Mouse (Mus musculus) embryonic facial prominence, embryonic 14.5 days (tissue): ENCODE data around the gene Dand5. TPM values are rescaled to one million over a fixed set of nuclear protein-coding genes. Genes with fewer than 3 reads are reported as not detected.
A peak's percentile ranks its signal among the peaks of the same experiment; 100 is the strongest.

Source experiments
- ATAC-seq: fragments of 200-750 bp; cut with Nextera tagmentation; 2 replicates; pipeline ENCODE4 v1.8.0; 2017; ENCODE audit warnings: low read depth, moderate number of reproducible peaks, moderate TSS enrichment
- DNase-seq: peaks from one replicate; pipeline ENCODE4 v3.0.0-alpha.2; 2015; ENCODE audit warnings: low spot score
- H3K27ac ChIP-seq: fragments of 300-500 bp; sonication (generic); replicated peaks from 2 replicates; pipeline ENCODE4 v1.5.1; 2014; ENCODE audit warnings: low read depth, mild to moderate bottlenecking, low read length, moderate library complexity
- H3K27me3 ChIP-seq: fragments of 300-500 bp; sonication (generic); replicated peaks from 2 replicates; pipeline ENCODE4 v1.6.1; 2014; ENCODE audit warnings: low read length; ENCODE audit not compliant: control insufficient read depth, insufficient read depth
- H3K36me3 ChIP-seq: fragments of 300-500 bp; sonication (generic); 2 replicates; pipeline ENCODE4 v1.6.1; 2014; ENCODE audit warnings: low read length, mixed read lengths; ENCODE audit not compliant: control insufficient read depth, insufficient read depth
- H3K4me1 ChIP-seq: fragments of 300-500 bp; sonication (generic); 2 replicates; pipeline ENCODE4 v1.6.1; 2014; ENCODE audit warnings: antibody characterized with exemption, low read length; ENCODE audit not compliant: control insufficient read depth, insufficient read depth
- H3K4me2 ChIP-seq: fragments of 300-500 bp; sonication (generic); 2 replicates; pipeline ENCODE4 v1.6.1; 2014; ENCODE audit warnings: low read depth, mild to moderate bottlenecking, low read length, moderate library complexity, mixed read lengths
- H3K4me3 ChIP-seq: fragments of 300-500 bp; sonication (generic); 2 replicates; pipeline ENCODE4 v1.5.1; 2014; ENCODE audit warnings: low read depth, mild to moderate bottlenecking, low read length
- H3K9ac ChIP-seq: fragments of 300-500 bp; sonication (generic); 2 replicates; pipeline ENCODE4 v1.6.1; 2014; ENCODE audit warnings: low read depth, mild to moderate bottlenecking, low read length, moderate library complexity, mixed read lengths
- H3K9me3 ChIP-seq: fragments of 300-500 bp; sonication (generic); 2 replicates; pipeline ENCODE4 v1.6.1; 2016; ENCODE audit warnings: low read length; ENCODE audit not compliant: control insufficient read depth
- WGBS: fragments of 180-500 bp; shearing (Covaris S2); extraction: QIAGEN DNeasy Blood & Tissue Kit; methylation state at CpG from one replicate; pipeline ENCODE4 v1.1.7; 2014; 5-methylcytosine and 5-hydroxymethylcytosine counted together
- polyA plus RNA-seq: library from polyadenylated mRNA; unstranded; fragments of >200 nt; fragmentation: Nextera tagmentation; extraction: Ambion mirVana; gene quantifications from 2 replicates; pipeline ENCODE4 v1.2.1, GENCODE M21; 2014

The Dand5 gene
- polyA plus RNA-seq, 1 experiment from 2014 or later, result 5.8 TPM

DNA sequence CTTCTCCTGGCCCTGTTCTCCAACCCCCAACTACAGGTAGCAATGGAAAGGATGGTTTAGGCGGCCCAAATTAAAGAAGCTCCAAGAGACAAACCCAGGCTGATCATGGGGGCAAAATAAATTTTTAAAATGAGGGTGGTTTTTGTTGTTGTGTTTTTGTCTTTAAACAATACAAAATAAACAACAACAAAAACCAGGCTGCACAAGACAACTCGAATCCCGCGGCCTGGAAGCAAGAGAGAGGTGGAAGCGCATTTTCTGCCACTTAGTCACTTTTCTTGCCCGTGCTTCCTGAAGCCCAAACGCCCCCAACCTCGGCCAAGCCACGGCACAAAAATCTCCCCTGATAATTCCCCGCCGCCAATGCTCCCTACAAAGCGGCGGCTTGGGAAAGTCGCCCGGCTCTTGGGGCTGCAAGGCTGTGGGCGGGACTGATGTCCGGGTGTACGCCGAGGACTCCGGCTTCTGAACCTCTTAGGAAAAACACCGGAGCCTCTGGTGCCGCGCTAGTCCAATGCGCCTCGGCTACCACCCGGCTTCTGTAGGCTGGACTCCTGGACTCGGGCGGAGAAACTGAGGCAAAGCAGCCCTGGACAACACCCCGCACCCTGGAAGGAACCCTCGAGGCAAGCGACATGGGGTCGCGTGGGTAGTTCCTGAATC is 38.6 kb downstream of the Dand5 start:
- H3K4me3 ChIP-seq, result peak overlapping the region; percentile 26
- peaks cover 63% of the 10 kb centered on the region for H3K27me3 ChIP-seq
- H3K4me1 ChIP-seq, result peaks cover 95% of the 10 kb centered on the region
- WGBS, result 16% methylated on average over 27 of the region's 33 CpGs
- DNase-seq (no peak), ATAC-seq (no peak)
- no peak overlapping the region for H3K27ac ChIP-seq
- no peaks in the 10 kb centered on the region for H3K9me3 ChIP-seq
- peak overlapping the region; percentile 44 for H3K4me2 ChIP-seq
- H3K36me3 ChIP-seq, result no peaks in the 10 kb centered on the region
- H3K9ac ChIP-seq, result peak overlapping the region; percentile 40

- H3K36me3 ChIP-seq, result no peaks in the 10 kb centered on the region
- no peak overlapping the region for H3K4me2 ChIP-seq
- no peaks in the 10 kb centered on the region for H3K9me3 ChIP-seq
- no peak overlapping the region for H3K27ac ChIP-seq
- peaks cover 95% of the 10 kb centered on the region for H3K4me1 ChIP-seq
- 38% methylated on average over 11 of the region's 11 CpGs for WGBS
- no peak overlapping the region for H3K4me3 ChIP-seq
- H3K9ac ChIP-seq, result no peak overlapping the region
- DNase-seq (no peak), ATAC-seq (no peak)
- H3K27me3 ChIP-seq, result peaks cover 70% of the 10 kb centered on the region
Measured at GRCm38 (mm10) chr8:84783198-84783918, 39.3 kb downstream of the Dand5 start.

DNA sequence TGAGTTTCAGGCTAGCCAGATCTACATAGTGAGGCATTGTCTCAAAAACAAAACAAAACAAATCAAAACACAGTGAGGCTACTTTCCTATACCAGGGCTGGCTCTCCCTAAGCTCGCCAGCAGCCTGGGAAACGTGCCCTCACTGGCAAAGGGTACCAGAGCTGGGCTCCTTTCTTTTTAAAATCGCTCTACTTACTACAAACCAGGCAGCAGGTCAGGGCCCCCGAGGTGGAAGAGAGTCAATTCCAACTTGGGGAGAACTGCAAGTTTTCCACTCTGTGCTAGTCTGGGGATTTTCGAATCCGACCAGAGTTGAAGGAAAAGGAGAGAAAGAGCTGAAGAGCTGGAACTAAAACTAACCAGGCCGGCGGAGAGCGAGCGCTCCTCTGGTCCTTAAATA is 39.9 kb downstream of the Dand5 start:
- 49% methylated on average over 10 of the region's 10 CpGs for WGBS
- ATAC-seq, result no peak

DNA sequence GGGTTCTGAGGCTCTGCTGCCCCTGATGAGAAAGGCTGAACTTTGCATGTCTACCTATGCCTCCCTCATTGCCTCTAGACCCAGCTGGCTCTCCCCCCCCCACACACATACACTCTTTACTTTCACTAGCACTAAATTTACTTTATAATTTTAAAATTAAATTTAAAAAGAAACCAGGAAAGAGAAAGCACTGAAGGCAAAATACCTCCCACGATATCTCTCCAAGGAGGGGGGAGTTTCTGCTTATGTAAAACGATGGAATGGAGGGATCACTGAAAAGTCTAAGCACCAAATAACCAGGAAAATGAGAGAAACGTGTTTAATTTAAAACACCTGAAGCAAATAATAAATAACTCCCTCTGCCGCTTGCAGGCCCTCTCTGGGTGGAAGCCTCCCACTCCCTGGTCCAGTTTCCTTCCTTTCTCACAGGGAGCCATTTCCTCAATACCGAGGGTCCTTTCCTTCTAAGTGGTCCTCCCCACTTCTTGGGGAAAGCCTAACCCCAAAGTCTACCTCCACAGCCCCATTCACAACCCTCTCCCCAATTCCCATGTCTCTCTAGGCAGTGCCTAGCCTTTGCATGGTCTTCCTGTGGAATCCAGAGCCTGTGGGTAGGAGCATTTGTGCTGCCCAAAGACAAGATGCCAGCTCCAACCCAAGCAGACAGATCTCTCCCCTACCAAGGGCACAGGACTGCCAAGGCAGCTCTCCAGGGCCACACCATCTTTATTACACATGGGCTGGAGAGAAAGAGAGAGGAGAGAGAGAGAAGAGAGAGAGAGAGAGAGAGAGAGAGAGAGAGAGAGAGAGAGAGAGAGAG is 40.7 kb downstream of the Dand5 start:
- H3K4me3 ChIP-seq, result no peak overlapping the region
- DNase-seq (no peak), ATAC-seq (no peak)
- no peak overlapping the region for H3K4me2 ChIP-seq
- peaks cover 68% of the 10 kb centered on the region for H3K27me3 ChIP-seq
- no peaks in the 10 kb centered on the region for H3K36me3 ChIP-seq
- H3K9me3 ChIP-seq, result no peaks in the 10 kb centered on the region
- peaks cover 89% of the 10 kb centered on the region for H3K4me1 ChIP-seq
- 28% methylated on average over 5 of the region's 5 CpGs for WGBS
- no peak overlapping the region for H3K9ac ChIP-seq
- peak overlapping the region; percentile 67 for H3K27ac ChIP-seq

More for the DNA sequence above, 39.9 kb downstream of the Dand5 start:
- no peak overlapping the region for H3K9ac ChIP-seq
- H3K27me3 ChIP-seq, result peaks cover 68% of the 10 kb centered on the region
- no peak for DNase-seq
- H3K4me1 ChIP-seq, result peaks cover 90% of the 10 kb centered on the region
- no peaks in the 10 kb centered on the region for H3K36me3 ChIP-seq
- no peak overlapping the region for H3K4me3 ChIP-seq
- no peaks in the 10 kb centered on the region for H3K9me3 ChIP-seq
- H3K27ac ChIP-seq, result 0 out of 2 replicates have a peak overlapping the region, but pooled peaks have one; percentile 5
- no peak overlapping the region for H3K4me2 ChIP-seq

DNA sequence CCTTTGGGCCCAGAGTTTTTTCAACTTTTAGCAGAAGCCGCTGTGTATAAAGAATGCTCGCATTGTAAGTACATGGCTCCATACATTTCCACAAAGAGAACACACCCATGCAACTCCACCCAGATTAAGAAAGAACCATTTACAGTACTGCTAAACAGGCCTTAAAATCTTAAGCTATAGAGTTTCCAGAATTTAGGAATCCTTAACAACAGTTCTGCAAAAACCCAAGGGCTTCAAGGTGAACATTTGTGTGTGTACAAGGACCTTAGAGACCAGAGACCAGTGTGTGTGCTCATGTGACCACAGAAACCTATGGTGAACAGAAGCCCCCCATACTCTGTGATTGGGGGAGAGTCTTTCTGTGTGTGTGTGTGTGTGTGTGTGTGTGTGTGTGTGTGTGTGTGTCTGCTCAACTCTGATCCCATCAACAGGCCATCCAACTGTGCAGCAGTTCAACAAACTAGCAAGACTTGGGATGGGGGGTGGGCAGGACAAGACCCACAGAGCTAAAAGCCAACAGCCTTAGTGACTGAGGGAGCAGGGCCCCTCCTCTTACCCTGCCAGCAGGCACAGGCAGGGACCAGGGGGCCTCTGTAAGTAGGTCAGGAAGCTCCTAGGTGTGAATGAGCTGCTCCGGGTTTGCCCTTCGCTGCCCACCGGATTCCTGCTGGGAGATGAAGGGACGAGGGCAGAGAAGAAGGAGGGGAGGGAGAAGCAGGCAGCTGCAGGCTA is 41.5 kb downstream of the Dand5 start:
- 45% methylated on average over 6 of the region's 6 CpGs for WGBS
- H3K27me3 ChIP-seq, result peaks cover 66% of the 10 kb centered on the region
- no peaks in the 10 kb centered on the region for H3K9me3 ChIP-seq
- peak overlapping the region; percentile 67 for H3K27ac ChIP-seq
- H3K36me3 ChIP-seq, result no peaks in the 10 kb centered on the region
- H3K4me3 ChIP-seq, result no peak overlapping the region
- no peak for ATAC-seq
- DNase-seq, result no peak
- H3K4me2 ChIP-seq, result no peak overlapping the region
- peaks cover 82% of the 10 kb centered on the region for H3K4me1 ChIP-seq
- no peak overlapping the region for H3K9ac ChIP-seq

GRCm38 (mm10) chr8:84780225-84780555 is 42.4 kb downstream of the Dand5 start:
- DNase-seq, result no peak
- H3K9ac ChIP-seq, result no peak overlapping the region
- no peak overlapping the region for H3K4me3 ChIP-seq
- no peak for ATAC-seq
- H3K4me2 ChIP-seq, result peak overlapping the region; percentile 19
- no peaks in the 10 kb centered on the region for H3K36me3 ChIP-seq
- WGBS, result 26% methylated on average over 13 of the region's 13 CpGs
- peaks cover 82% of the 10 kb centered on the region for H3K4me1 ChIP-seq
- H3K9me3 ChIP-seq, result no peaks in the 10 kb centered on the region
- peak overlapping the region; percentile 28; the same call in 1 of the 2 replicates for H3K27ac ChIP-seq
- H3K27me3 ChIP-seq, result peaks cover 65% of the 10 kb centered on the region

- H3K4me1 ChIP-seq, result peaks cover 80% of the 10 kb centered on the region
- WGBS, result 26% methylated on average over 18 of the region's 19 CpGs
Measured at GRCm38 (mm10) chr8:84779519-84780224, 43.0 kb downstream of the Dand5 start.

More at GRCm38 (mm10) chr8:84779519-84780224, 43.0 kb downstream of the Dand5 start:
- Histone ChIP-seq H3K27ac (peak overlapping the region; percentile 28; the same call in 1 of the 2 replicates), H3K4me2 (peak overlapping the region; percentile 19), H3K9me3 (no peaks in the 10 kb centered on the region), H3K36me3 (no peaks in the 10 kb centered on the region), H3K9ac (peak overlapping the region; percentile 19; the same call in 1 of the 2 replicates), H3K4me3 (peak overlapping the region; percentile 1; the same call in 1 of the 2 replicates), H3K27me3 (peaks cover 64% of the 10 kb centered on the region)
- ATAC-seq (no peak), DNase-seq (no peak)
